Mouse (Mus musculus) yolk sac, embryonic 10.5 days (tissue): ENCODE measurements around the gene B4galt1.
A peak's percentile ranks its signal among the peaks of the same experiment; 100 is the strongest.

ENCODE experiments used
- DNase-seq: peaks from one replicate; pipeline ENCODE4 v3.0.0-alpha.2; 2017; ENCODE audit warnings: low spot score

B4galt1 gene

GRCm38 (mm10) chr4:40870206-40870605, 16.4 kb upstream of the B4galt1 start:
- DNase-seq: no peak

- DNase-seq: no peak
Observed at GRCm38 (mm10) chr4:40868554-40869232, 14.9 kb upstream of the B4galt1 start.

- DNase-seq: no peak
Observed at GRCm38 (mm10) chr4:40864361-40864760, 10.6 kb upstream of the B4galt1 start.

GRCm38 (mm10) chr4:40863340-40863739, 9.5 kb upstream of the B4galt1 start:
- no peak for DNase-seq

- no peak for DNase-seq
Observed at GRCm38 (mm10) chr4:40861131-40861530, 7.3 kb upstream of the B4galt1 start.

GRCm38 (mm10) chr4:40857824-40858346, 4.1 kb upstream of the B4galt1 start:
- no peak for DNase-seq

- DNase-seq: no peak
Observed at GRCm38 (mm10) chr4:40856571-40856970, 2.8 kb upstream of the B4galt1 start.

GRCm38 (mm10) chr4:40854387-40854933, 655 bp upstream of the B4galt1 start:
- DNase-seq: no peak

- peak; percentile 58 for DNase-seq
Observed at GRCm38 (mm10) chr4:40852861-40853564, 792 bp downstream of the B4galt1 start.

- no peak for DNase-seq
Observed at GRCm38 (mm10) chr4:40852249-40852781, 1.5 kb downstream of the B4galt1 start.

- no peak for DNase-seq
Observed at GRCm38 (mm10) chr4:40851763-40852248, 2.0 kb downstream of the B4galt1 start.

GRCm38 (mm10) chr4:40851031-40851762, 2.6 kb downstream of the B4galt1 start:
- no peak for DNase-seq

- DNase-seq: no peak
Observed at GRCm38 (mm10) chr4:40850582-40850981, 3.2 kb downstream of the B4galt1 start.

GRCm38 (mm10) chr4:40849518-40849917, 4.3 kb downstream of the B4galt1 start:
- no peak for DNase-seq

- no peak for DNase-seq
Observed at GRCm38 (mm10) chr4:40848246-40848645, 5.6 kb downstream of the B4galt1 start.

- no peak for DNase-seq
Observed at GRCm38 (mm10) chr4:40847160-40847559, 6.6 kb downstream of the B4galt1 start.

- no peak for DNase-seq
Observed at GRCm38 (mm10) chr4:40846143-40846931, 7.5 kb downstream of the B4galt1 start.

GRCm38 (mm10) chr4:40844811-40845751, 8.7 kb downstream of the B4galt1 start:
- DNase-seq: peak; percentile 72

GRCm38 (mm10) chr4:40844251-40844721, 9.5 kb downstream of the B4galt1 start:
- DNase-seq: no peak

- no peak for DNase-seq
Observed at GRCm38 (mm10) chr4:40843726-40844125, 10.1 kb downstream of the B4galt1 start.
